Mouse (Mus musculus): Measurements from ENCODE around the gene Pnldc1.

GRCm38 (mm10) chr17:12903372-12904333 is 6.4 kb downstream of the Pnldc1 start:
- no peak for TF ChIP-seq CTCF (conservative IDR thresholded peaks at IDR 0.05; ENCODE audit: low read length)
- TF ChIP-seq POU5F1 (IDR thresholded peaks at IDR 0.05; ENCODE audit: borderline replicate concordance, low read length), result no peak

Measured in E14TG2a.4 (cell line).